Mouse (Mus musculus) heart, adult 2 months (tissue): ENCODE measurements at regions not wholly inside any gene's neighbourhood (a gene's known extent, or its start where the extent isn't known, plus 50 kb on each side); places are given as distances from the start of the nearest gene placed in this dataset.
A peak's percentile ranks its signal among the peaks of the same experiment; 100 is the strongest.
"Not testable (repeated sequence)": the region's sequence is repeated elsewhere in the genome, so short reads cannot be mapped to it uniquely, and the experiment has no call there.

Experiments used
- DNase-seq, 2 experiments: peaks; one replicate each; pipeline ENCODE4 v3.0.0; 2021
- H3K27ac ChIP-seq: fragments of 200-600 bp; 2 replicates; pipeline ENCODE4 v1.8.1; 2022
- H3K27me3 ChIP-seq: fragments of 200-500 bp; 2 replicates; pipeline ENCODE4 v1.6.1; 2012; ENCODE audit warnings: mild to moderate bottlenecking, low read length, inconsistent platforms, mixed read lengths; ENCODE audit not compliant: control insufficient read depth, insufficient read depth
- H3K36me3 ChIP-seq: fragments of 200-500 bp; 2 replicates; pipeline ENCODE4 v1.6.1; 2012; ENCODE audit warnings: low read length, inconsistent platforms; ENCODE audit not compliant: control insufficient read depth, insufficient read depth
- H3K4me1 ChIP-seq: fragments of 200-500 bp; 2 replicates; pipeline ENCODE4 v1.6.1; 2011; ENCODE audit warnings: low read length; ENCODE audit not compliant: control insufficient read depth, insufficient read depth
- H3K4me3 ChIP-seq: fragments of 200-600 bp; 2 replicates; pipeline ENCODE4 v1.8.1; 2022
- H3K79me2 ChIP-seq: fragments of 200-500 bp; replicated peaks from 2 replicates; pipeline ENCODE4 v1.6.1; 2012; ENCODE audit warnings: mild to moderate bottlenecking, inconsistent platforms, low read length, moderate library complexity, mixed read lengths; ENCODE audit not compliant: control insufficient read depth, insufficient read depth
- H3K9ac ChIP-seq: fragments of 200-500 bp; 2 replicates; pipeline ENCODE4 v1.6.1; 2012; ENCODE audit warnings: low read depth, mild to moderate bottlenecking, control low read depth, inconsistent platforms, low read length, mixed read lengths
- CTCF ChIP-seq: fragments of 200-600 bp; IDR thresholded peaks from 2 replicates; pipeline ENCODE4 v1.8.1; 2022; ENCODE audit warnings: antibody characterized with exemption, mild to moderate bottlenecking, moderate library complexity
- EP300 ChIP-seq: fragments of 200-500 bp; IDR thresholded peaks from 2 replicates; pipeline ENCODE4 v1.6.1; 2011; ENCODE audit warnings: low read depth, low read length, control low read depth; ENCODE audit not compliant: insufficient read depth
- POLR2A ChIP-seq: fragments of 200-500 bp; IDR thresholded peaks from 2 replicates; pipeline ENCODE4 v1.6.1; 2011; ENCODE audit warnings: mild to moderate bottlenecking, low read depth, low read length, control low read depth; ENCODE audit not compliant: insufficient read depth
- WGBS: fragments of 180-500 bp; shearing (Covaris S2); methylation state at CpG from one replicate; pipeline ENCODE4 v1.1.7; 2018; 5-methylcytosine and 5-hydroxymethylcytosine counted together
- intact Hi-C: fragments of 180-260 bp; cut with DNase I; formaldehyde crosslinking; loops from one replicate; pipeline ENCODE4 v1.15.1; 2025

DNA sequence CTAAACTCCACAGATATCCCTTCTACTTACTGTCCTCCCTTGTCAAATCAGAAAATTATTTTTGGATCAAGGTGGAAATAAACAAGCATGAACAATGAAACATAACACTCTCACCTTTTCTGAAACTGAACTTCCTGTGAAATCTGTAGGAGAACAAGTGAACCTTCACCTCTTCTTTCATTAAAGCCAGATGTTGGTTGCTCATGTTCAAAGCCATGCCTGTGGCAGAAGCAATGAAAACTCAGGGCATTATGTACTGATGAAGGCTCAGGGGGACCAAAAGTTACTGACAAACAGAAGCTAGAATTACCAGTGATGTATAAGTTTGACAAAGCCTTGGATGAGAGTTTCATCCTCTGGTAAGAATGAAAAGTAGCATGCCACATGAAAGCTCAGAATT is 390.5 kb upstream of the Dpp10 start:
- Histone ChIP-seq H3K9ac (no peak overlapping the region), H3K27ac (no peak overlapping the region), H3K4me3 (no peak overlapping the region), H3K27me3 (no peaks in the 10 kb centered on the region), H3K79me2 (no peaks in the 10 kb centered on the region), H3K36me3 (no peaks in the 10 kb centered on the region), H3K4me1 (no peaks in the 10 kb centered on the region)
- intact Hi-C loops = no loop called here
- DNase-seq = no peak
- TF ChIP-seq EP300 (no peak), CTCF (no peak), POLR2A (no peak)

DNA sequence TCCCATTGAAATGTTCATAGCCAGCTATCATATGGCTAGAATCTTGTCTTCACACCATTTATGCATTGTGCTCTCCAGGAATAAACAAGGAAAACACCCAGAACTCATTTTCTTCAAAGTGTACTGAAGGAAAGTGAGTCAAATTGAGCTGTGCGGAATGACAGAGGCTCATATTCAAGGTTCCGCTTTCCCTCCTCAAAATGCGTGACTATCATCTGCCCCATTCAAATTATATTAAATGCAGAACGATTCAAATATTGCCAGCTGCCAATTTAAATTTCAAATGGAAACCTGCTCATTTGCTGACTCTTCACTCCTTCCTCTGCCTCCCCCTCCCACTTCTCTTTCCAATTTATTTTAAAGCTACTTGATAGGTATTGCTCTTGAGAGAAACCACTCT is 384.2 kb upstream of the Dpp10 start:
- no peak for DNase-seq
- Histone ChIP-seq H3K27ac (no peak overlapping the region), H3K4me1 (no peaks in the 10 kb centered on the region), H3K27me3 (no peaks in the 10 kb centered on the region), H3K4me3 (no peak overlapping the region), H3K36me3 (no peaks in the 10 kb centered on the region), H3K79me2 (no peaks in the 10 kb centered on the region), H3K9ac (no peak overlapping the region)
- 81% methylated on average over 4 of the region's 4 CpGs for WGBS
- no peak for TF ChIP-seq POLR2A
- TF ChIP-seq EP300 = no peak
- intact Hi-C loops = no loop called here

DNA sequence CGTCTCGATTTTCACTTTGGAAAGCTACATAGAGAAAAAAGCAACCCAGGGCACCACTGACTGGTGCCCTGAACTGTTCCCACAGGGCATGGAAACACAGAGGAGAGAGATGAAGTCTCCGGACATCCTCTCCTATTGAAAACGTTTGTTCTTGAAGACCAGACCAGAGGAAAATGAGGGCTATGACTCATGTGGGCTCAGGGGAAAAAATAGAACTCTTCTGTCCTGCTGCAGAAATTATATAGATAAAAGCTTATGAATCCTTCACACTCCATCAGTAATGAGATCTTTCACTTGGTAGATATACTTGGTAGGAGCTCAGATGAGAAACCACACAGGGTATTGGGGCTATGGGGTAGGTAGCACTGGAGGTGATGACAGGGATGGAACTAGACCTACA is 371.4 kb upstream of the Dpp10 start:
- no peaks in the 10 kb centered on the region for H3K4me1 ChIP-seq
- no peak overlapping the region for H3K4me3 ChIP-seq
- H3K27ac ChIP-seq = no peak overlapping the region
- no peaks in the 10 kb centered on the region for H3K79me2 ChIP-seq
- no peak for DNase-seq
- H3K36me3 ChIP-seq = no peaks in the 10 kb centered on the region
- H3K27me3 ChIP-seq = no peaks in the 10 kb centered on the region
- intact Hi-C loops = no loop called here
- no peak for TF ChIP-seq POLR2A
- no peak for TF ChIP-seq EP300
- no peak for TF ChIP-seq CTCF
- 60% methylated on average over 4 of the region's 4 CpGs for WGBS
- H3K9ac ChIP-seq = no peak overlapping the region

DNA sequence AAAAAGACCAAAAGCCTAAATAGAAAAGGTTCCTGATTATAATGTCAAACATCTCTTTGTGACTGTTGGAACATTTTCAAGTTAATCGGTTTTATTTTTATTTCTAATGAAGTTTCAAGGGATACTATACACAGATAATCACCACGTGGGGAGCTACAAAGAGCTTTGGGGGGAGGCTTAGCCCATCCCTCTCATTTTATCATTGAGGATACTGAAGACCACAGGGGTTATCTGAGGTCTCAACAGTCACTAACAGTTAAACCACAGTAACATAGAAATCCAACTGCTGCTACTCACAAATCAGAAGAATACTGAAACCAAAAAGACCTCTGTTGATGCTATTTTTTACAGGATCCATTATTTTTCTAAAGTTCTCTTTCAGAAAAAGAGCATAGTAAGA is 364.9 kb upstream of the Dpp10 start:
- TF ChIP-seq EP300 = no peak
- TF ChIP-seq CTCF = no peak
- no peak for TF ChIP-seq POLR2A
- intact Hi-C loops = no loop called here

DNA sequence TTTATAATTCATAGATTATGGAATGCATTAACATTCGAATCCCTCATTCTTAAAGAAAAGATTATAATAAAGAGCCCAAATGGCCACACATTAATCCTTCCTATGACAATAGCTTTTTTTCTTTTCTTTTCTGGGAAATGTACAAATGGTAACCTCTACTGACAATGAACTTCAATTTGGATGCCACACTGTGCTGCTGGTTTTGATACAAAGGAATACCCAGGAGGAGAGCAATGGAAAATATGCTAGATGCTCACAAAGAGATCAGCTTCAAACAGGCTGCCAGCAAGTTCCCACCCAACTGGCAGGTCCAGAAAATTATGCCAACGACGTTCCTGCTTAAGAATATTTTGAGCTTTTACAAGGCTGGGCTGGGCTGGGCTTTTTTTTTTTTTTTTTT is 364.4 kb upstream of the Dpp10 start:
- H3K36me3 ChIP-seq = no peaks in the 10 kb centered on the region
- DNase-seq = no peak
- TF ChIP-seq POLR2A (no peak), CTCF (no peak), EP300 (no peak)
- no peaks in the 10 kb centered on the region for H3K79me2 ChIP-seq
- no peaks in the 10 kb centered on the region for H3K27me3 ChIP-seq
- no peaks in the 10 kb centered on the region for H3K4me1 ChIP-seq
- WGBS = 63% methylated on average over 3 of the region's 3 CpGs
- H3K9ac ChIP-seq = no peak overlapping the region
- H3K27ac ChIP-seq = no peak overlapping the region
- H3K4me3 ChIP-seq = no peak overlapping the region
- intact Hi-C loops = no loop called here

More for the DNA sequence above, 364.9 kb upstream of the Dpp10 start:
- DNase-seq = no peak
- H3K9ac ChIP-seq = no peak overlapping the region
- no peaks in the 10 kb centered on the region for H3K79me2 ChIP-seq
- no peak overlapping the region for H3K27ac ChIP-seq
- no peak overlapping the region for H3K4me3 ChIP-seq
- 37% methylated on average over 2 of the region's 2 CpGs for WGBS
- H3K27me3 ChIP-seq = no peaks in the 10 kb centered on the region
- H3K4me1 ChIP-seq = no peaks in the 10 kb centered on the region
- no peaks in the 10 kb centered on the region for H3K36me3 ChIP-seq

DNA sequence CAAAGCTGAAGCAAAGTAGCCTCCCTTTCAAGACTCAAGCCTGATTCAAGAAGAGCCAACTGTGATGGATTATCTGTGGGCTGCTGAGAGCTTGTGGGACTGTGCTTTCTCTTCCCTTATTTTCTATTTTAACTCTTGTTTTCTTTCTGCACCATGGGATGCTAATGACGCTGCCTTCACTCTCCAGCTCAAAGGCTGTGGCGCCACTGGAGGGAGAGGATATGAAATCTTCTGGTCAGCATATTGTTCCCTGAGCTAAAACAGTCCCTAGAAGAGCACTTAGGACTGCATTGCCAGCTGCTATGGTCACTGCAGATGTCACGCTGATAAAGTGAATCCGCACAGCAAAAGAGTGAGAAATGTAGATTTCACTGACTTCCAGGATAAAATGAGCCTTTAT is 324.2 kb upstream of the Dpp10 start:
- Histone ChIP-seq H3K9ac (no peak overlapping the region), H3K36me3 (no peaks in the 10 kb centered on the region), H3K4me1 (no peaks in the 10 kb centered on the region), H3K27me3 (no peaks in the 10 kb centered on the region), H3K79me2 (no peaks in the 10 kb centered on the region), H3K4me3 (no peak overlapping the region), H3K27ac (no peak overlapping the region)
- intact Hi-C loops = no loop called here
- TF ChIP-seq POLR2A (no peak), CTCF (no peak), EP300 (no peak)
- peak in 1 of 2 experiments; percentile 2 for DNase-seq
- WGBS = 29% methylated on average over 4 of the region's 4 CpGs

DNA sequence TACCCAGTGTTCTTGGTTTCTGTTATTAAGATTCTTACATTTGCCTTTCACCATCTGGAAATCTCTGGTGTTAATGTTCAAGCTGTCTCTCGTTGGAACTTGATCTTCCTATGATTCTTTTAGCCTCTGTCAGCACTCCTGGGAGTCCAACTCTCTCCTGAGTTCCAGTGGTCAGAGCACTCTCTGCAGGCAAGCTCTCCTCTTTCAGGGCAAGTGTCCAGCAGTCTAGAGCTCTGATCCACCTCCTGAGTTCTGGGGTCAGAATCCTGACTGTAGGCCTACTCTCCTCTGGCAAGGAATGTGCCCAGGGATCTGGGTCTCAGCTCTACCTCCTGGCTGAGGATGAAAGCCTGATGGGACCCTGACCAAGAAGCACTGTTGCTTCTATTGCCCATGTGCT is 303.1 kb upstream of the Dpp10 start:
- H3K27ac ChIP-seq, intact Hi-C loops, H3K79me2 ChIP-seq, H3K9ac ChIP-seq, H3K36me3 ChIP-seq, DNase-seq, H3K27me3 ChIP-seq, H3K4me1 ChIP-seq, H3K4me3 ChIP-seq: not testable (repeated sequence)
- WGBS = 18% methylated on average over 1 of the region's 1 CpGs
